Mouse (Mus musculus): ENCODE results near the gene Gm10322.

- no peak for TF ChIP-seq CTCF (conservative IDR thresholded peaks at IDR 0.05; ENCODE audit: low read length)
- no peak for TF ChIP-seq POU5F1 (IDR thresholded peaks at IDR 0.05; ENCODE audit: borderline replicate concordance, low read length)
- TF ChIP-seq NANOG (IDR thresholded peaks at IDR 0.05; ENCODE audit: borderline replicate concordance, low read length): no peak
Measured at GRCm38 (mm10) chr10:59576305-59576704, 39.6 kb upstream of the Gm10322 start.
